Comparison of ENCODE assay signal across 30 mouse cellular contexts in the genomic region with DNA sequence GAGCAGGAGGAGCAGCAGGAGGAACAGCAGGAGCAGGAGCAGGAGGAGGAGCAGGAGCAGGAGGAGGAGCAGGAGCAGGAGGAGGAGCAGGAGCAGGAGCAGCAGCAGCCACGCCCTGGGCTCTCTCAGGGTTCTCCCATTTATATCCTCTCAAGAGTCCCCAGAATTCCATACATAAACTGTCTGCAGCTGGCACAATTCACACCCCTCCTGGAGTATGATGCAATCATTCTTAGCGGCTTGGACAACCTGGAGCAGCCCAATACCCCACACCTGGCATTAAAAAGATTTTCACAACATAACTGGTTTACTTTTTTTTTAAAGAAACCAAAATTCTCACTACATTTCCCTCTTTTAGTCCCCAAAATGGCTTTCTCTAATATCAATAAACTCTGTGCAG. TPM values are rescaled to one million over a fixed set of nuclear protein-coding genes. Genes with fewer than 3 reads are reported as not detected.
A peak's percentile ranks its signal among the peaks of the same experiment; 100 is the strongest.
DNase-seq lines count a peak whose midpoint lies in the region; ATAC-seq and TF ChIP-seq lines count a peak whose summit lies in the region.
"Had no signal": no experiment of that assay in that cellular context is flagged by ENCODE, and none has a peak within 500 bp of the region (broad histone marks: within the 10 kb centered on the region; RNA-seq: fewer than 3 reads in every experiment).

No protein-coding gene starts in this region.

- H3K79me3 ChIP-seq in C2C12 (ENCODE audit: low read depth), result no peaks in the 10 kb centered on the region

- no peak overlapping the region for H3K4me2 ChIP-seq in midbrain, embryonic 11.5 days
- no peak overlapping the region for H3K4me2 ChIP-seq in midbrain, postnatal 0 days (ENCODE audit: low read depth, low read length, poor library complexity, severe bottlenecking)
- no peak overlapping the region for H3K4me2 ChIP-seq in intestine, embryonic 16.5 days (ENCODE audit: low read depth, low read length)
- no peak overlapping the region for H3K4me2 ChIP-seq in stomach, embryonic 16.5 days (ENCODE audit: low read depth, low read length)
- H3K4me2 ChIP-seq: embryonic facial prominence, embryonic 13.5 days; embryonic facial prominence, embryonic 15.5 days; forebrain, embryonic 12.5 days had no signal

- no peak for TF ChIP-seq CTCF in midbrain, postnatal 0 days (IDR thresholded peaks at IDR 0.05)
- no peak for TF ChIP-seq CTCF in C2C12 (IDR thresholded peaks at IDR 0.05; ENCODE audit: control insufficient read depth, insufficient read depth, insufficient read length)

- H3K27ac ChIP-seq in midbrain, embryonic 11.5 days (ENCODE audit: low read depth, low read length), result no peak overlapping the region
- H3K27ac ChIP-seq in midbrain, postnatal 0 days (ENCODE audit: low read depth, low read length), result no peak overlapping the region
- no peak overlapping the region for H3K27ac ChIP-seq in intestine, embryonic 16.5 days (ENCODE audit: low read length)
- H3K27ac ChIP-seq in stomach, embryonic 16.5 days (ENCODE audit: low read length), result no peak overlapping the region
- H3K27ac ChIP-seq: embryonic facial prominence, embryonic 13.5 days; embryonic facial prominence, embryonic 15.5 days; forebrain, embryonic 10.5 days; forebrain, embryonic 12.5 days had no signal

- no peak overlapping the region for H3ac ChIP-seq in C2C12 (ENCODE audit: control insufficient read depth, insufficient read length, low read depth)

- 74% methylated on average over 2 of the region's 2 CpGs for WGBS in midbrain, embryonic 11.5 days
- WGBS in midbrain, postnatal 0 days, result 77% methylated on average over 2 of the region's 2 CpGs
- WGBS in intestine, embryonic 16.5 days, result 59% methylated on average over 2 of the region's 2 CpGs
- 54% methylated on average over 2 of the region's 2 CpGs for WGBS in stomach, embryonic 16.5 days

- ATAC-seq in midbrain, embryonic 11.5 days (ENCODE audit: low FRiP score), result no peak
- no peak for ATAC-seq in midbrain, postnatal 0 days (ENCODE audit: low FRiP score)
- peak; percentile 75; the same call in 1 of the 2 replicates for ATAC-seq in intestine, embryonic 16.5 days
- ATAC-seq in stomach, embryonic 16.5 days (ENCODE audit: insufficient read depth, low FRiP score), result peak; percentile 64; the same call in 1 of the 2 replicates
- ATAC-seq: activated CD4-positive, CD25-positive, alpha-beta regulatory T cell, adult 4 months; CD4-positive, CD25-positive, alpha-beta regulatory T cell, adult 4 months; forebrain, embryonic 14.5 days; forebrain, embryonic 16.5 days; Patski had no signal

- H3K36me3 ChIP-seq in midbrain, embryonic 11.5 days (ENCODE audit: control insufficient read depth, insufficient read depth, low read length), result no peaks in the 10 kb centered on the region
- no peaks in the 10 kb centered on the region for H3K36me3 ChIP-seq in midbrain, postnatal 0 days (ENCODE audit: insufficient read depth, low read length)
- H3K36me3 ChIP-seq in C2C12 (ENCODE audit: control insufficient read depth, insufficient read depth), result no peaks in the 10 kb centered on the region
- H3K36me3 ChIP-seq in intestine, embryonic 16.5 days (ENCODE audit: control insufficient read depth, insufficient read depth, low read length), result no peaks in the 10 kb centered on the region
- no peaks in the 10 kb centered on the region for H3K36me3 ChIP-seq in stomach, embryonic 16.5 days (ENCODE audit: control insufficient read depth, insufficient read depth, low read length)
- H3K36me3 ChIP-seq: embryonic facial prominence, embryonic 13.5 days; embryonic facial prominence, embryonic 15.5 days; forebrain, embryonic 10.5 days; forebrain, embryonic 12.5 days; G1E had no signal

- no peak overlapping the region for H3K9ac ChIP-seq in midbrain, embryonic 11.5 days (ENCODE audit: low read length)
- no peak overlapping the region for H3K9ac ChIP-seq in midbrain, postnatal 0 days (replicated peaks; ENCODE audit: low read length, poor library complexity, severe bottlenecking)
- no peak overlapping the region for H3K9ac ChIP-seq in intestine, embryonic 16.5 days (ENCODE audit: low read depth, low read length)
- H3K9ac ChIP-seq in stomach, embryonic 16.5 days (ENCODE audit: low read length), result no peak overlapping the region
- H3K9ac ChIP-seq: embryonic facial prominence, embryonic 13.5 days; embryonic facial prominence, embryonic 15.5 days had no signal

- no peaks in the 10 kb centered on the region for H3K4me1 ChIP-seq in midbrain, embryonic 11.5 days (ENCODE audit: control insufficient read depth, insufficient read depth, low read length)
- H3K4me1 ChIP-seq in midbrain, postnatal 0 days (ENCODE audit: insufficient read depth, low read length), result no peaks in the 10 kb centered on the region
- peaks cover 2% of the 10 kb centered on the region; the same call in 1 of the 2 replicates for H3K4me1 ChIP-seq in intestine, embryonic 16.5 days (ENCODE audit: control insufficient read depth, insufficient read depth, low read length)
- no peaks in the 10 kb centered on the region for H3K4me1 ChIP-seq in stomach, embryonic 16.5 days (ENCODE audit: control insufficient read depth, insufficient read depth, low read length)
- H3K4me1 ChIP-seq: embryonic facial prominence, embryonic 13.5 days; forebrain, embryonic 12.5 days had no signal

- no peaks in the 10 kb centered on the region for H3K9me3 ChIP-seq in midbrain, embryonic 11.5 days (ENCODE audit: control insufficient read depth, low read length)
- H3K9me3 ChIP-seq in midbrain, postnatal 0 days (ENCODE audit: low read length), result no peaks in the 10 kb centered on the region
- no peaks in the 10 kb centered on the region for H3K9me3 ChIP-seq in intestine, embryonic 16.5 days (ENCODE audit: control insufficient read depth, low read length)
- H3K9me3 ChIP-seq in stomach, embryonic 16.5 days (replicated peaks; ENCODE audit: control insufficient read depth, low read length), result no peaks in the 10 kb centered on the region
- H3K9me3 ChIP-seq: embryonic facial prominence, embryonic 13.5 days; embryonic facial prominence, embryonic 15.5 days; forebrain, embryonic 10.5 days; forebrain, embryonic 12.5 days; G1E had no signal

- H3K27me3 ChIP-seq in midbrain, embryonic 11.5 days (ENCODE audit: control insufficient read depth, insufficient read depth, low read length), result no peaks in the 10 kb centered on the region
- H3K27me3 ChIP-seq in midbrain, postnatal 0 days (ENCODE audit: insufficient read depth, low read length), result no peaks in the 10 kb centered on the region; the same call in 1 of the 2 replicates
- H3K27me3 ChIP-seq in C2C12 (ENCODE audit: control insufficient read depth, insufficient read depth, insufficient read length), result no peaks in the 10 kb centered on the region
- no peaks in the 10 kb centered on the region for H3K27me3 ChIP-seq in intestine, embryonic 16.5 days (replicated peaks; ENCODE audit: control insufficient read depth, insufficient read depth, low read length)
- H3K27me3 ChIP-seq in stomach, embryonic 16.5 days (ENCODE audit: control insufficient read depth, insufficient read depth, low read length), result no peaks in the 10 kb centered on the region
- H3K27me3 ChIP-seq: embryonic facial prominence, embryonic 13.5 days; embryonic facial prominence, embryonic 15.5 days; Patski had no signal

- no peaks in the 10 kb centered on the region for H3K79me2 ChIP-seq in C2C12 (ENCODE audit: control insufficient read depth, insufficient read depth)

- H3K4me3 ChIP-seq in midbrain, embryonic 11.5 days (ENCODE audit: low read depth, low read length), result no peak overlapping the region
- no peak overlapping the region for H3K4me3 ChIP-seq in midbrain, postnatal 0 days (ENCODE audit: low read depth, low read length)
- no peak overlapping the region for H3K4me3 ChIP-seq in C2C12 (ENCODE audit: insufficient read depth, poor library complexity, severe bottlenecking)
- no peak overlapping the region for H3K4me3 ChIP-seq in intestine, embryonic 16.5 days (ENCODE audit: low read length)
- no peak overlapping the region for H3K4me3 ChIP-seq in stomach, embryonic 16.5 days (replicated peaks; ENCODE audit: low read length)
- H3K4me3 ChIP-seq: embryonic facial prominence, embryonic 13.5 days; embryonic facial prominence, embryonic 15.5 days; erythroblast, embryonic 14.5 days; forebrain, embryonic 10.5 days; forebrain, embryonic 12.5 days had no signal

- DNase-seq in midbrain, embryonic 11.5 days (ENCODE audit: low spot score, missing footprints), result peak; percentile 10
- DNase-seq in midbrain, postnatal 0 days (ENCODE audit: low spot score), result no peak
- DNase-seq in cerebellum, adult 18-20 months, result no peak
- no peak for DNase-seq in adrenal gland, postnatal 14 days
- DNase-seq: adrenal gland, adult 8-10 months; adrenal gland, postnatal 25 days; cerebellum, adult 11-12 months; cerebellum, adult 8-10 months; cerebellum, adult 9-11 months; cerebellum, postnatal 14 days; cerebellum, postnatal 36 days; embryo, embryonic 11 days had no signal

TF ChIP-seq in C2C12, 6 proteins besides CTCF, POLR2A, EP300 and RAD21:
- TF ChIP-seq CEBPB (IDR thresholded peaks at IDR 0.05; ENCODE audit: low read depth), result peak; percentile 67
- TF ChIP-seq FOSL1 (IDR thresholded peaks at IDR 0.05; ENCODE audit: insufficient read depth, low read length, poor library complexity, severe bottlenecking), result no peak

RNA-seq across cellular contexts. Expression of a gene that starts 8.9 kb away (rescaled TPM):
- polyA plus RNA-seq in midbrain, embryonic 11.5 days (2014; fragmentation: Nextera tagmentation; extraction: Ambion mirVana), result 31.4 and 36.0 TPM in 2 replicates
- total RNA-seq in midbrain, postnatal 0 days (2014; rRNA removed), result 33.8 and 33.9 TPM in 2 replicates
- 16.9 and 22.4 TPM in 2 replicates for polyA plus RNA-seq in midbrain, postnatal 0 days (2015; fragmentation: Nextera tagmentation; extraction: Ambion mirVana)
- 121 TPM for polyA plus RNA-seq in C2C12 (2012; fragmentation: generic; extraction: Trizol)
- 102 and 106 TPM in 2 replicates for polyA plus RNA-seq in intestine, embryonic 16.5 days (2015; fragmentation: Nextera tagmentation; extraction: Ambion mirVana)
- polyA plus RNA-seq in stomach, embryonic 16.5 days (2015; fragmentation: Nextera tagmentation; extraction: Ambion mirVana), result 94.1 and 115 TPM in 2 replicates
- 174 and 205 TPM in 2 replicates for total RNA-seq in adrenal gland, postnatal 14 days (2021)

RNA-seq across cellular contexts. Expression of a gene that starts 12.9 kb away (rescaled TPM):
- polyA plus RNA-seq in midbrain, embryonic 11.5 days (2014; fragmentation: Nextera tagmentation; extraction: Ambion mirVana), result not detected in 2 replicates
- not detected in 2 replicates for total RNA-seq in midbrain, postnatal 0 days (2014; rRNA removed)
- not detected in 2 replicates for polyA plus RNA-seq in midbrain, postnatal 0 days (2015; fragmentation: Nextera tagmentation; extraction: Ambion mirVana)
- not detected for polyA plus RNA-seq in C2C12 (2012; fragmentation: generic; extraction: Trizol)
- polyA plus RNA-seq in intestine, embryonic 16.5 days (2015; fragmentation: Nextera tagmentation; extraction: Ambion mirVana), result not detected in 2 replicates
- not detected in 2 replicates for polyA plus RNA-seq in stomach, embryonic 16.5 days (2015; fragmentation: Nextera tagmentation; extraction: Ambion mirVana)
- not detected in 2 replicates for total RNA-seq in adrenal gland, postnatal 14 days (2021)
- total RNA-seq: adrenal gland, adult 18-20 months; adrenal gland, adult 8-10 months; adrenal gland, postnatal 25 days; CH12.LX; common myeloid progenitor, adult 5-6 weeks; G1E had no signal
- polyA plus RNA-seq: activated CD4-positive, CD25-positive, alpha-beta regulatory T cell, adult 4 months; CD4-positive, CD25-positive, alpha-beta regulatory T cell, adult 4 months; embryonic facial prominence, embryonic 11.5 days; embryonic facial prominence, embryonic 13.5 days; embryonic facial prominence, embryonic 15.5 days; erythroblast, embryonic 14.5 days; forebrain, embryonic 10.5 days; forebrain, embryonic 12.5 days; forebrain, embryonic 14.5 days; forebrain, embryonic 16.5 days; G1E; Patski had no signal

Comparison
In these comparisons a context has a peak if more than half of its experiments do, and no peak if none do; other contexts are left out.
1. ATAC-seq: peak in intestine, embryonic 16.5 days (single experiment) and stomach, embryonic 16.5 days (single experiment); none in midbrain, embryonic 11.5 days (single experiment) and midbrain, postnatal 0 days (single experiment).